Mouse (Mus musculus) heart, adult 2 months (tissue): ENCODE measurements around the gene Pole.

Experiments
- CTCF ChIP-seq: fragments of 200-600 bp; IDR thresholded peaks from 2 replicates; pipeline ENCODE4 v1.8.1; 2022; ENCODE audit warnings: antibody characterized with exemption, mild to moderate bottlenecking, moderate library complexity
- EP300 ChIP-seq: fragments of 200-500 bp; IDR thresholded peaks from 2 replicates; pipeline ENCODE4 v1.6.1; 2011; ENCODE audit warnings: low read depth, low read length, control low read depth; ENCODE audit not compliant: insufficient read depth

DNA sequence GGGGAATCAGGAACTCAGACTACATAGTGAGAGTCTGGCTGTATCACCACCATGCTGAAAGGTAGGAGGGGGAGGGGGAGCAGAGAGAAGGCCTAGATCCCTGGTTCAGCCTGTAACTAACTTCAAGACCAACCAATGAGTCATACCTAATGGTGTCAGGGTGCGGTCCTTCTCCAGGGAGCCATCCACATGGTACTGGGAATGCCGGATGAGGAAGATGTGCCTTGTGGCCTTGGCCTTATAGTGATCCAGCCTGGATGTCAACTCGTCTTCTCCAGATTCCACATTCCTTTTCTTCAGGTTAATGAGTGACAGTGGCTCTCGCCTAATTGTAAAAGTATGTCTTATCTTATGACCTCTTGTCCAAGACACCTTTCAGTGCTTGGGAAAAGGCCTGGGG is 19.2 kb upstream of the Pole start:
- TF ChIP-seq CTCF (no peak), EP300 (no peak)
